8 mouse cellular contexts compared by ENCODE assay signal in the genomic region with DNA sequence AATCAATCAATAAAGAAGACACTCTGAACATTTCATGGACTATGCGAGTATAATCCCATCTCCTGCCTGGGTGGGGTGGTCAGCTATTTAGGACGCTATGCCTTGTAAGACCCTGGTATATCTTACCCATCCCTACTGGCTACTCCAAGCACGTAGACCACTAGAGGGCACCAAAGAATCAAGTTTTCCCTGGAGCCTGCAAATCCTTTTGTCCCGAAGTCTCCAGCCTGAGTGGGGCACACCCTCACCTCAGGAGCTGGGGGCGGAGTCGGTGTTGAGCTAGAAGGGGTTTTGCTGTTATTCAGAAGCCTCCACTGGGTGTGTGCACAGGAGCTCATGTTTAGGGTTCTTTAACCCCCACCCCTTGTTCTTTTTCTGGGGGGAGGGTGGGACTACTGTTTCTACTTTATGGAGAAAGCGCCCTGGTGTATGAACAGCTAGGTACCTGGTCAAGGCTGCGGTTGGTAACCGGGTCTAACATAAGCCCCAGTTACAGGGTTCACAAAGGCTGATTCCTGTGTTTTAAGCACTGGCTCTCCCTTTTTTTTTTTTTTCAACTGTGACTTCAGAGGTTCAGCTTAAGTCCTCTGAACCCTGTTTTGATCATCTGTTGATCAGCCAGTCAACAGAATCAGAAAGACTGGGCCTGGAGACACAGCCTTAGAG. TPM values are rescaled to one million over a fixed set of nuclear protein-coding genes. Genes with fewer than 3 reads are reported as not detected.
A peak's percentile ranks its signal among the peaks of the same experiment; 100 is the strongest.
DNase-seq lines count a peak whose midpoint lies in the region; ATAC-seq and TF ChIP-seq lines count a peak whose summit lies in the region.

No protein-coding gene starts in this region.

- TF ChIP-seq CTCF in left cerebral cortex, adult 2 months (IDR thresholded peaks at IDR 0.05) = peak; percentile 79
- TF ChIP-seq CTCF in small intestine, adult 2 months (IDR thresholded peaks at IDR 0.05; ENCODE audit: extremely low read depth, insufficient read length, insufficient replicate concordance, low read depth, low read length) = peak; percentile 75; the same call in 1 of the 2 replicates

- no peaks in the 10 kb centered on the region for H3K36me3 ChIP-seq in hindbrain, embryonic 13.5 days
- no peaks in the 10 kb centered on the region for H3K36me3 ChIP-seq in megakaryocyte, embryonic 14.5 days (replicated peaks; ENCODE audit: low read length)
- H3K36me3 ChIP-seq in small intestine, adult 2 months (ENCODE audit: control insufficient read depth, insufficient read depth, low read length) = no peaks in the 10 kb centered on the region

- 5% methylated on average over 9 of the region's 9 CpGs for WGBS in hindbrain, embryonic 13.5 days
- 14% methylated on average over 9 of the region's 9 CpGs for WGBS in small intestine, adult 2 months

- H3K27me3 ChIP-seq in hindbrain, embryonic 13.5 days = peaks cover 8% of the 10 kb centered on the region
- H3K27me3 ChIP-seq in megakaryocyte, embryonic 14.5 days (replicated peaks) = peaks cover 7% of the 10 kb centered on the region
- no peaks in the 10 kb centered on the region for H3K27me3 ChIP-seq in small intestine, adult 2 months (ENCODE audit: control insufficient read depth, insufficient read depth, low read length)

- H3K4me2 ChIP-seq in hindbrain, embryonic 13.5 days = peak overlapping the region; percentile 51

- intact Hi-C loops in left cerebral cortex, adult 2 months (cut with DNase I) = loop anchor here (1.0 to 10.0 kb wide), 3 partner anchors 59 to 399 kb away; no protein-coding TSS in a partner anchor

- no peak overlapping the region for H3K9ac ChIP-seq in hindbrain, embryonic 13.5 days

- peaks cover 4% of the 10 kb centered on the region; the same call in 1 of the 2 replicates for H3K4me1 ChIP-seq in hindbrain, embryonic 13.5 days (replicated peaks)
- peaks cover 46% of the 10 kb centered on the region for H3K4me1 ChIP-seq in megakaryocyte, embryonic 14.5 days
- no peaks in the 10 kb centered on the region for H3K4me1 ChIP-seq in small intestine, adult 2 months (ENCODE audit: control insufficient read depth, insufficient read depth, insufficient read length, low read length)

- no peak overlapping the region for H3K27ac ChIP-seq in hindbrain, embryonic 13.5 days
- no peak overlapping the region for H3K27ac ChIP-seq in left cerebral cortex, adult 2 months
- H3K27ac ChIP-seq in small intestine, adult 2 months (ENCODE audit: insufficient read depth, low read depth, low read length) = no peak overlapping the region

- TF ChIP-seq POLR2A in small intestine, adult 2 months (IDR thresholded peaks at IDR 0.05; ENCODE audit: low read depth, low read length) = no peak

- peak; percentile 74; the same call in 1 of the 2 replicates for ATAC-seq in frontal cortex, adult (ENCODE audit: low TSS enrichment)
- peak; percentile 79 for ATAC-seq in hindbrain, embryonic 13.5 days (ENCODE audit: low FRiP score)

- peak; percentile 42 to 51 for DNase-seq in left cerebral cortex, adult 18-20 months (ENCODE audit: low spot score in 2 of 2)
- no peak for DNase-seq in left cerebral cortex, adult 11 months (ENCODE audit: low spot score)
- peak; percentile 37 for DNase-seq in cerebellum, adult 9-11 months
- peak; percentile 43 to 47 for DNase-seq in left cerebral cortex, adult 2 months (ENCODE audit: extremely low spot score in 1 of 2, low spot score in 2 of 2)

- no peaks in the 10 kb centered on the region for H3K9me3 ChIP-seq in hindbrain, embryonic 13.5 days
- H3K9me3 ChIP-seq in megakaryocyte, embryonic 14.5 days = peaks cover 12% of the 10 kb centered on the region

- H3K4me3 ChIP-seq in hindbrain, embryonic 13.5 days = peak overlapping the region; percentile 22
- no peak overlapping the region for H3K4me3 ChIP-seq in left cerebral cortex, adult 2 months
- peak overlapping the region; percentile 78 for H3K4me3 ChIP-seq in megakaryocyte, embryonic 14.5 days (replicated peaks)
- no peak overlapping the region for H3K4me3 ChIP-seq in small intestine, adult 2 months (ENCODE audit: low read depth, low read length)

RNA-seq across cellular contexts. Expression of gene Pif1, which starts 18.6 kb away (rescaled TPM):
- total RNA-seq in left cerebral cortex, adult 18-20 months (2021) = under 1 TPM; 0.45 to 0.46 TPM
- polyA plus RNA-seq in hindbrain, embryonic 13.5 days (2015; fragmentation: Nextera tagmentation; extraction: Ambion mirVana) = 3.8 and 4.4 TPM in 2 replicates
- total RNA-seq in left cerebral cortex, adult 2 months (2021) = under 1 TPM; 0.20 to 0.28 TPM
- polyA plus RNA-seq in megakaryocyte, embryonic 14.5 days (2012; ENCODE audit: insufficient read depth, low replicate concordance) = 3.9 and 6.9 TPM in 2 replicates
- polyA plus RNA-seq in small intestine, adult 2 months (2012; rRNA removed) = 3.8 and 5.0 TPM in 2 replicates

RNA-seq across cellular contexts. Expression of gene Rbpms2, which starts 23.8 kb away (rescaled TPM):
- 1 to 10 TPM; 3.0 to 3.6 TPM for total RNA-seq in left cerebral cortex, adult 18-20 months (2021)
- 5.0 and 5.4 TPM in 2 replicates for polyA plus RNA-seq in hindbrain, embryonic 13.5 days (2015; fragmentation: Nextera tagmentation; extraction: Ambion mirVana)
- total RNA-seq in left cerebral cortex, adult 2 months (2021) = 1 to 10 TPM; 2.2 to 3.2 TPM
- 500 and 536 TPM in 2 replicates for polyA plus RNA-seq in megakaryocyte, embryonic 14.5 days (2012; ENCODE audit: insufficient read depth, low replicate concordance)
- polyA plus RNA-seq in small intestine, adult 2 months (2012; rRNA removed) = 18.4 and 22.5 TPM in 2 replicates

RNA-seq across cellular contexts. Expression of gene Plekho2, which starts 25.8 kb away (rescaled TPM):
- 10 to 100 TPM; 11.6 to 18.2 TPM for total RNA-seq in left cerebral cortex, adult 18-20 months (2021)
- polyA plus RNA-seq in hindbrain, embryonic 13.5 days (2015; fragmentation: Nextera tagmentation; extraction: Ambion mirVana) = 5.8 and 7.6 TPM in 2 replicates
- total RNA-seq in left cerebral cortex, adult 2 months (2021) = 10 to 100 TPM; 13.3 to 15.1 TPM
- 198 and 329 TPM in 2 replicates for polyA plus RNA-seq in megakaryocyte, embryonic 14.5 days (2012; ENCODE audit: insufficient read depth, low replicate concordance)
- polyA plus RNA-seq in small intestine, adult 2 months (2012; rRNA removed) = 6.3 and 9.7 TPM in 2 replicates

Comparison
In these comparisons a context has a peak if more than half of its experiments do, and no peak if none do; other contexts are left out.
1. H3K4me3 ChIP-seq: peak in hindbrain, embryonic 13.5 days (single experiment) and megakaryocyte, embryonic 14.5 days (single experiment); none in left cerebral cortex, adult 2 months (single experiment) and small intestine, adult 2 months (single experiment).
2. RNA of gene Rbpms2, which starts 23.8 kb away (polyA plus RNA-seq): 500 to 536 TPM in megakaryocyte, embryonic 14.5 days; 18.4 to 22.5 TPM in small intestine, adult 2 months and 5.0 to 5.4 TPM in hindbrain, embryonic 13.5 days; every median in the first group is over 10 times any median in the second.
3. RNA of gene Plekho2, which starts 25.8 kb away (polyA plus RNA-seq): 198 to 329 TPM in megakaryocyte, embryonic 14.5 days; 6.3 to 9.7 TPM in small intestine, adult 2 months and 5.8 to 7.6 TPM in hindbrain, embryonic 13.5 days; every median in the first group is over 10 times any median in the second.